Mouse (Mus musculus) liver, embryonic 13.5 days (tissue): Measurements from ENCODE around the gene Cdsn. TPM values are rescaled to one million over a fixed set of nuclear protein-coding genes. Genes with fewer than 3 reads are reported as not detected.
A peak's percentile ranks its signal among the peaks of the same experiment; 100 is the strongest.

Experiments used
- ATAC-seq: fragments of 200-750 bp; cut with Nextera tagmentation; 2 replicates; pipeline ENCODE4 v1.8.0; 2017; ENCODE audit warnings: low read depth, mild to moderate bottlenecking, moderate number of reproducible peaks, moderate library complexity
- DNase-seq: peaks from one replicate; pipeline ENCODE4 v3.0.0; 2022
- H3K27ac ChIP-seq: fragments of 300-500 bp; sonication (generic); 2 replicates; pipeline ENCODE4 v1.5.1; 2015; ENCODE audit warnings: moderate library complexity, mild to moderate bottlenecking, inconsistent platforms
- H3K27me3 ChIP-seq: fragments of 300-500 bp; sonication (generic); 2 replicates; pipeline ENCODE4 v1.6.1; 2015; ENCODE audit warnings: mild to moderate bottlenecking, inconsistent platforms
- H3K36me3 ChIP-seq: fragments of 300-500 bp; sonication (generic); 2 replicates; pipeline ENCODE4 v1.6.1; 2015; ENCODE audit warnings: mild to moderate bottlenecking, inconsistent platforms
- H3K4me1 ChIP-seq: fragments of 300-500 bp; sonication (generic); replicated peaks from 2 replicates; pipeline ENCODE4 v1.6.1; 2015; ENCODE audit warnings: inconsistent platforms
- H3K4me2 ChIP-seq: fragments of 300-500 bp; sonication (generic); 2 replicates; pipeline ENCODE4 v1.6.1; 2015; ENCODE audit warnings: inconsistent platforms, mild to moderate bottlenecking, moderate library complexity
- H3K4me3 ChIP-seq: fragments of 300-500 bp; sonication (generic); replicated peaks from 2 replicates; pipeline ENCODE4 v1.5.1; 2015; ENCODE audit warnings: mild to moderate bottlenecking, inconsistent platforms
- H3K9ac ChIP-seq: fragments of 300-500 bp; sonication (generic); 2 replicates; pipeline ENCODE4 v1.6.1; 2015; ENCODE audit warnings: mild to moderate bottlenecking, inconsistent platforms
- H3K9me3 ChIP-seq: fragments of 300-500 bp; sonication (generic); replicated peaks from 2 replicates; pipeline ENCODE4 v1.6.1; 2016; ENCODE audit warnings: inconsistent platforms
- WGBS: fragments of 180-500 bp; shearing (Covaris S2); methylation state at CpG from one replicate; pipeline ENCODE4 v1.1.7; 2015; ENCODE audit not compliant: insufficient replicate concordance; 5-methylcytosine and 5-hydroxymethylcytosine counted together
- polyA plus RNA-seq: library from polyadenylated mRNA; unstranded; fragments of >200 nt; fragmentation: Nextera tagmentation; extraction: Ambion mirVana; gene quantifications from 2 replicates; pipeline ENCODE4 v1.2.1, GENCODE M21; 2015

The Cdsn gene
- polyA plus RNA-seq, 1 experiment from 2014 or later, result not detected

- Histone ChIP-seq H3K36me3 (no peaks in the 10 kb centered on the region), H3K4me2 (no peak overlapping the region), H3K27ac (no peak overlapping the region), H3K4me3 (no peak overlapping the region), H3K27me3 (peaks cover 5% of the 10 kb centered on the region; the same call in 1 of the 2 replicates), H3K9me3 (no peaks in the 10 kb centered on the region), H3K9ac (no peak overlapping the region), H3K4me1 (no peaks in the 10 kb centered on the region)
- WGBS, result 56% methylated on average over 1 of the region's 1 CpGs
- DNase-seq (no peak), ATAC-seq (no peak)
Measured at GRCm38 (mm10) chr17:35538476-35538875, 13.5 kb upstream of the Cdsn start.

GRCm38 (mm10) chr17:35539540-35539939 is 12.4 kb upstream of the Cdsn start:
- WGBS, result 41% methylated on average over 10 of the region's 10 CpGs
- Histone ChIP-seq H3K36me3 (no peaks in the 10 kb centered on the region), H3K9ac (no peak overlapping the region), H3K4me1 (no peaks in the 10 kb centered on the region), H3K4me3 (no peak overlapping the region), H3K27me3 (no peaks in the 10 kb centered on the region), H3K9me3 (no peaks in the 10 kb centered on the region), H3K4me2 (no peak overlapping the region), H3K27ac (no peak overlapping the region)
- DNase-seq, result no peak
- ATAC-seq, result no peak

GRCm38 (mm10) chr17:35542761-35543411 is 9.0 kb upstream of the Cdsn start:
- Histone ChIP-seq H3K9ac (no peak overlapping the region), H3K4me2 (no peak overlapping the region), H3K27me3 (no peaks in the 10 kb centered on the region), H3K36me3 (no peaks in the 10 kb centered on the region), H3K4me3 (no peak overlapping the region), H3K9me3 (no peaks in the 10 kb centered on the region), H3K27ac (no peak overlapping the region), H3K4me1 (no peaks in the 10 kb centered on the region)
- 68% methylated on average over 15 of the region's 15 CpGs for WGBS
- ATAC-seq (no peak), DNase-seq (no peak)

- H3K4me2 ChIP-seq, result no peak overlapping the region
- no peaks in the 10 kb centered on the region for H3K27me3 ChIP-seq
- ATAC-seq (no peak), DNase-seq (no peak)
- no peaks in the 10 kb centered on the region for H3K4me1 ChIP-seq
- no peak overlapping the region for H3K4me3 ChIP-seq
- H3K36me3 ChIP-seq, result no peaks in the 10 kb centered on the region
- 52% methylated on average over 14 of the region's 14 CpGs for WGBS
- no peak overlapping the region for H3K27ac ChIP-seq
- H3K9me3 ChIP-seq, result no peaks in the 10 kb centered on the region
- H3K9ac ChIP-seq, result no peak overlapping the region
Measured at GRCm38 (mm10) chr17:35543412-35543861, 8.5 kb upstream of the Cdsn start.

- 50% methylated on average over 6 of the region's 6 CpGs for WGBS
- DNase-seq (no peak), ATAC-seq (no peak)
- H3K4me1 ChIP-seq, result no peaks in the 10 kb centered on the region
- no peaks in the 10 kb centered on the region for H3K27me3 ChIP-seq
- no peaks in the 10 kb centered on the region for H3K36me3 ChIP-seq
- H3K9ac ChIP-seq, result no peak overlapping the region
- no peak overlapping the region for H3K4me2 ChIP-seq
- H3K4me3 ChIP-seq, result no peak overlapping the region
- no peaks in the 10 kb centered on the region for H3K9me3 ChIP-seq
- H3K27ac ChIP-seq, result no peak overlapping the region
Measured at GRCm38 (mm10) chr17:35544001-35544400, 7.9 kb upstream of the Cdsn start.

GRCm38 (mm10) chr17:35544680-35545079 is 7.2 kb upstream of the Cdsn start:
- H3K4me2 ChIP-seq, result no peak overlapping the region
- WGBS, result 37% methylated on average over 6 of the region's 6 CpGs
- no peak overlapping the region for H3K9ac ChIP-seq
- ATAC-seq, result no peak
- no peak overlapping the region for H3K27ac ChIP-seq
- H3K27me3 ChIP-seq, result no peaks in the 10 kb centered on the region
- H3K4me3 ChIP-seq, result no peak overlapping the region
- no peaks in the 10 kb centered on the region for H3K36me3 ChIP-seq
- no peaks in the 10 kb centered on the region for H3K4me1 ChIP-seq
- no peak for DNase-seq
- H3K9me3 ChIP-seq, result no peaks in the 10 kb centered on the region

- DNase-seq, result no peak
- Histone ChIP-seq H3K36me3 (no peaks in the 10 kb centered on the region), H3K4me1 (no peaks in the 10 kb centered on the region), H3K4me2 (no peak overlapping the region), H3K9ac (no peak overlapping the region), H3K4me3 (no peak overlapping the region), H3K27ac (no peak overlapping the region), H3K27me3 (no peaks in the 10 kb centered on the region), H3K9me3 (no peaks in the 10 kb centered on the region)
- 51% methylated on average over 2 of the region's 2 CpGs for WGBS
- ATAC-seq, result no peak
Measured at GRCm38 (mm10) chr17:35547465-35547864, 4.5 kb upstream of the Cdsn start.

GRCm38 (mm10) chr17:35548636-35549035 is 3.3 kb upstream of the Cdsn start:
- no peak overlapping the region for H3K4me3 ChIP-seq
- H3K4me1 ChIP-seq, result no peaks in the 10 kb centered on the region
- no peaks in the 10 kb centered on the region for H3K36me3 ChIP-seq
- H3K27me3 ChIP-seq, result no peaks in the 10 kb centered on the region
- no peak overlapping the region for H3K27ac ChIP-seq
- 23% methylated on average over 5 of the region's 5 CpGs for WGBS
- no peak overlapping the region for H3K9ac ChIP-seq
- ATAC-seq (no peak), DNase-seq (no peak)
- H3K9me3 ChIP-seq, result no peaks in the 10 kb centered on the region
- H3K4me2 ChIP-seq, result no peak overlapping the region

GRCm38 (mm10) chr17:35549437-35550142 is 2.3 kb upstream of the Cdsn start:
- H3K9ac ChIP-seq, result no peak overlapping the region

GRCm38 (mm10) chr17:35550143-35550494 is 1.8 kb upstream of the Cdsn start:
- ATAC-seq, result no peak
- Histone ChIP-seq H3K36me3 (no peaks in the 10 kb centered on the region), H3K27ac (no peak overlapping the region), H3K9ac (no peak overlapping the region), H3K4me3 (no peak overlapping the region), H3K27me3 (no peaks in the 10 kb centered on the region), H3K4me2 (no peak overlapping the region), H3K9me3 (no peaks in the 10 kb centered on the region), H3K4me1 (no peaks in the 10 kb centered on the region)
- DNase-seq, result no peak
- 75% methylated on average over 4 of the region's 4 CpGs for WGBS

More at GRCm38 (mm10) chr17:35549437-35550142, 2.3 kb upstream of the Cdsn start:
- 40% methylated on average over 15 of the region's 15 CpGs for WGBS
- ATAC-seq, result no peak
- Histone ChIP-seq H3K4me3 (no peak overlapping the region), H3K36me3 (no peaks in the 10 kb centered on the region), H3K27me3 (no peaks in the 10 kb centered on the region), H3K4me2 (no peak overlapping the region), H3K27ac (peak overlapping the region; percentile 10; the same call in 1 of the 2 replicates), H3K9me3 (no peaks in the 10 kb centered on the region), H3K4me1 (no peaks in the 10 kb centered on the region)
- no peak for DNase-seq

- Histone ChIP-seq H3K36me3 (no peaks in the 10 kb centered on the region), H3K27ac (no peak overlapping the region), H3K4me2 (no peak overlapping the region), H3K4me1 (no peaks in the 10 kb centered on the region), H3K4me3 (no peak overlapping the region), H3K9ac (no peak overlapping the region), H3K9me3 (no peaks in the 10 kb centered on the region), H3K27me3 (no peaks in the 10 kb centered on the region)
- WGBS, result 46% methylated on average over 8 of the region's 8 CpGs
- ATAC-seq (no peak), DNase-seq (no peak)
Measured at GRCm38 (mm10) chr17:35550871-35551270, 1.1 kb upstream of the Cdsn start.

- no peaks in the 10 kb centered on the region for H3K27me3 ChIP-seq
- H3K27ac ChIP-seq, result no peak overlapping the region
- H3K4me3 ChIP-seq, result no peak overlapping the region
- no peaks in the 10 kb centered on the region for H3K9me3 ChIP-seq
- no peak overlapping the region for H3K9ac ChIP-seq
- H3K4me1 ChIP-seq, result no peaks in the 10 kb centered on the region
- no peak overlapping the region for H3K4me2 ChIP-seq
- ATAC-seq (no peak), DNase-seq (no peak)
- H3K36me3 ChIP-seq, result no peaks in the 10 kb centered on the region
- WGBS, result 61% methylated on average over 5 of the region's 5 CpGs
Measured at GRCm38 (mm10) chr17:35554321-35554720, 2.4 kb downstream of the Cdsn start.
